In genomic region chr2:129489496-129490285, GRCm38 (mm10) we compare ENCODE assay signal across 1 mouse cellular context.
TF ChIP-seq lines count a peak whose summit lies in the region.

No protein-coding gene starts in this region.

TF ChIP-seq in MEL, 35 proteins besides CTCF, POLR2A, EP300 and RAD21 (continued from another document):
- TF ChIP-seq ZKSCAN1 (IDR thresholded peaks at IDR 0.05; ENCODE audit: low read depth, low read length) (no peak), MEF2A (IDR thresholded peaks at IDR 0.05; ENCODE audit: extremely low read depth, insufficient replicate concordance, low read depth, low read length, poor library complexity, severe bottlenecking) (no peak), USF2 (IDR thresholded peaks at IDR 0.05; ENCODE audit: borderline replicate concordance in 1 of 2, insufficient read depth in 1 of 2, low read depth in 1 of 2, low read length in 2 of 2) (no peak), BHLHE40 (IDR thresholded peaks at IDR 0.05; ENCODE audit: borderline replicate concordance, low read depth, low read length) (no peak), MXI1 (IDR thresholded peaks at IDR 0.05; ENCODE audit: low read depth, low read length) (no peak; the same call in 1 of the 2 replicates), MAX (IDR thresholded peaks at IDR 0.05; ENCODE audit: low read length) (peak; percentile 23; the same call in 1 of the 2 replicates), RCOR1 (IDR thresholded peaks at IDR 0.05; ENCODE audit: low read depth, low read length) (peak; percentile 90), E2F4 (IDR thresholded peaks at IDR 0.05; ENCODE audit: borderline replicate concordance, low read depth, low read length) (no peak), JUND (IDR thresholded peaks at IDR 0.05; ENCODE audit: low read depth, low read length) (no peak), POLR2AphosphoS2 (IDR thresholded peaks at IDR 0.05; ENCODE audit: low read length) (no peak), MYB (IDR thresholded peaks at IDR 0.05; ENCODE audit: low read depth, low read length) (peak; percentile 65; the same call in 1 of the 2 replicates)
